Mouse (Mus musculus) C2C12 (cell line): ENCODE measurements around the gene Ctse. TPM values are rescaled to one million over a fixed set of nuclear protein-coding genes. Genes with fewer than 3 reads are reported as not detected.

Experiments
- H3K27me3 ChIP-seq: one replicate; pipeline ENCODE4 v1.6.1; 2011; ENCODE audit not compliant: control insufficient read depth, insufficient read depth, insufficient read length
- H3K36me3 ChIP-seq: one replicate; pipeline ENCODE4 v1.6.1; 2011; ENCODE audit not compliant: control insufficient read depth, insufficient read depth
- H3K4me3 ChIP-seq: one replicate; pipeline ENCODE4 v1.5.1; 2011; ENCODE audit warnings: mild to moderate bottlenecking, control low read depth; ENCODE audit not compliant: poor library complexity, insufficient read depth, severe bottlenecking
- H3K79me2 ChIP-seq: one replicate; pipeline ENCODE4 v1.6.1; 2011; ENCODE audit not compliant: control insufficient read depth, insufficient read depth
- H3K79me3 ChIP-seq: one replicate; pipeline ENCODE4 v1.6.1; 2011; ENCODE audit warnings: low read depth, control low read depth
- H3ac ChIP-seq: one replicate; pipeline ENCODE3; 2011; ENCODE audit warnings: low read depth; ENCODE audit not compliant: control insufficient read depth, insufficient read length
- CEBPB ChIP-seq: IDR thresholded peaks from one replicate; pipeline ENCODE4 v1.6.1; 2011; ENCODE audit warnings: low read depth, mild to moderate bottlenecking, control low read depth, moderate library complexity
- CTCF ChIP-seq: IDR thresholded peaks from one replicate; pipeline ENCODE4 v1.5.1; 2011; ENCODE audit not compliant: control insufficient read depth, insufficient read depth, insufficient read length
- FOSL1 ChIP-seq: IDR thresholded peaks from one replicate; pipeline ENCODE4 v1.8.0; 2011; ENCODE audit warnings: mild to moderate bottlenecking, low read length; ENCODE audit not compliant: poor library complexity, insufficient read depth, severe bottlenecking
- MAX ChIP-seq: IDR thresholded peaks from one replicate; pipeline ENCODE4 v1.6.1; 2011; ENCODE audit warnings: mild to moderate bottlenecking, control low read depth
- MYOD1 ChIP-seq: IDR thresholded peaks from one replicate; pipeline ENCODE4 v1.6.1; 2011; ENCODE audit warnings: low read depth; ENCODE audit not compliant: control insufficient read depth, insufficient read length
- MYOG ChIP-seq: IDR thresholded peaks from one replicate; pipeline ENCODE4 v1.6.1; 2011; ENCODE audit not compliant: control insufficient read depth, insufficient read length; ENCODE audit errors: extremely low read depth
- USF1 ChIP-seq: IDR thresholded peaks from one replicate; pipeline ENCODE4 v1.6.1; 2011; ENCODE audit warnings: low read depth, mild to moderate bottlenecking, control low read depth, moderate library complexity
- polyA plus RNA-seq: library from polyadenylated mRNA; unstranded; fragments of >200 nt; fragmentation: generic; extraction: Trizol; gene quantifications from one replicate; pipeline ENCODE4 v1.2.1, GENCODE M21; 2012; ENCODE audit warnings: missing spikeins

Ctse gene
- polyA plus RNA-seq, 1 experiment = not detected

GRCm38 (mm10) chr1:131689016-131689415, 50.9 kb downstream of the Ctse start:
- H3ac ChIP-seq = no peak overlapping the region
- no peaks in the 10 kb centered on the region for H3K27me3 ChIP-seq
- H3K36me3 ChIP-seq = no peaks in the 10 kb centered on the region
- H3K4me3 ChIP-seq = peak overlapping the region; percentile 8
- TF ChIP-seq CEBPB (no peak), CTCF (no peak)
- H3K79me3 ChIP-seq = peaks cover 3% of the 10 kb centered on the region
- peaks cover 12% of the 10 kb centered on the region for H3K79me2 ChIP-seq

- Histone ChIP-seq H3K27me3 (no peaks in the 10 kb centered on the region), H3K36me3 (no peaks in the 10 kb centered on the region), H3K79me2 (peaks cover 12% of the 10 kb centered on the region), H3ac (peak overlapping the region; percentile 48), H3K4me3 (no peak overlapping the region), H3K79me3 (peaks cover 3% of the 10 kb centered on the region)
- no peak for TF ChIP-seq MAX
These were observed 51.8 kb downstream of the Ctse start for GRCm38 (mm10) chr1:131689899-131690298.

- H3K4me3 ChIP-seq = no peak overlapping the region
- peak overlapping the region; percentile 48 for H3ac ChIP-seq
- no peaks in the 10 kb centered on the region for H3K36me3 ChIP-seq
- TF ChIP-seq CEBPB (peak; percentile 44), FOSL1 (peak; percentile 78), USF1 (no peak)
- H3K79me3 ChIP-seq = peaks cover 3% of the 10 kb centered on the region
- H3K27me3 ChIP-seq = no peaks in the 10 kb centered on the region
- H3K79me2 ChIP-seq = peaks cover 12% of the 10 kb centered on the region
These were observed 52.3 kb downstream of the Ctse start for GRCm38 (mm10) chr1:131690435-131690834.

- no peak overlapping the region for H3ac ChIP-seq
- TF ChIP-seq FOSL1 (peak; percentile 47), MAX (peak; percentile 56), CTCF (no peak), MYOG (no peak), USF1 (no peak)
- no peak overlapping the region for H3K4me3 ChIP-seq
- no peaks in the 10 kb centered on the region for H3K27me3 ChIP-seq
- H3K79me3 ChIP-seq = peaks cover 3% of the 10 kb centered on the region
- no peaks in the 10 kb centered on the region for H3K36me3 ChIP-seq
- peaks cover 12% of the 10 kb centered on the region for H3K79me2 ChIP-seq
These were observed 53.2 kb downstream of the Ctse start for GRCm38 (mm10) chr1:131691356-131691755.

GRCm38 (mm10) chr1:131695308-131695707, 57.2 kb downstream of the Ctse start:
- peaks cover 3% of the 10 kb centered on the region for H3K79me3 ChIP-seq
- peaks cover 7% of the 10 kb centered on the region for H3K36me3 ChIP-seq
- no peak for TF ChIP-seq MAX
- no peak for TF ChIP-seq CTCF
- TF ChIP-seq USF1 = no peak
- TF ChIP-seq FOSL1 = no peak
- TF ChIP-seq CEBPB = no peak
- no peak for TF ChIP-seq MYOD1
- H3ac ChIP-seq = no peak overlapping the region
- no peaks in the 10 kb centered on the region for H3K79me2 ChIP-seq
- no peak overlapping the region for H3K4me3 ChIP-seq
- H3K27me3 ChIP-seq = no peaks in the 10 kb centered on the region

GRCm38 (mm10) chr1:131696325-131696724, 58.2 kb downstream of the Ctse start:
- TF ChIP-seq CTCF (no peak), MAX (no peak), FOSL1 (no peak), MYOD1 (no peak), USF1 (no peak), MYOG (no peak), CEBPB (no peak)
- no peak overlapping the region for H3ac ChIP-seq
- H3K27me3 ChIP-seq = no peaks in the 10 kb centered on the region
- peaks cover 3% of the 10 kb centered on the region for H3K79me3 ChIP-seq
- H3K36me3 ChIP-seq = peaks cover 7% of the 10 kb centered on the region
- no peak overlapping the region for H3K4me3 ChIP-seq
- H3K79me2 ChIP-seq = no peaks in the 10 kb centered on the region

- Histone ChIP-seq H3K4me3 (no peak overlapping the region), H3K79me3 (no peaks in the 10 kb centered on the region), H3K36me3 (peaks cover 7% of the 10 kb centered on the region), H3K79me2 (no peaks in the 10 kb centered on the region), H3ac (no peak overlapping the region), H3K27me3 (no peaks in the 10 kb centered on the region)
- no peak for TF ChIP-seq CTCF
- no peak for TF ChIP-seq USF1
- TF ChIP-seq FOSL1 = no peak
- no peak for TF ChIP-seq MYOD1
- TF ChIP-seq MYOG = no peak
- TF ChIP-seq CEBPB = no peak
- TF ChIP-seq MAX = no peak
These were observed 60.7 kb downstream of the Ctse start for GRCm38 (mm10) chr1:131698770-131699169.
